ENCODE assay signal across 25 mouse cellular contexts in the genomic region with DNA sequence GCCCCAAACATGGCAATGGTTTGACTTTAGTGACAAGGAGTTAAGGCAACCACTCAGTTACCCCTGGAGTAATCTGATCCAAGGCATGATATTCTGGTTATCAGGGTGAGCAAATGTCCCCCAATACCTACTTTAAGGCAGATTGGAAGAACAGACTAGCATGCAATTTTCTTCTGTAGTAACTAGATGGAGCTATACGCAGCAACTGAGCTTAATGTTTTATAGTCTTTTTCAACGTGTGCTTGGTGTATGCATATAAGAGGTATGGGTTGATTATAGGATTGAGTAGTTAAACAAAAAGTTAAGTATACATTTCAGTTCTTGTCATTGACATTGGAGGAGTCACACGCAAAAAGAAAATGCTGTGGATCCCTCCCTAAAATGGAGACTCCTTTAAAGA. TPM values are rescaled to one million over a fixed set of nuclear protein-coding genes. Genes with fewer than 3 reads are reported as not detected.
A peak's percentile ranks its signal among the peaks of the same experiment; 100 is the strongest.
DNase-seq lines count a peak whose midpoint lies in the region; ATAC-seq and TF ChIP-seq lines count a peak whose summit lies in the region.
"Had no signal": no experiment of that assay in that cellular context is flagged by ENCODE, and none has a peak within 500 bp of the region (broad histone marks: within the 10 kb centered on the region; RNA-seq: fewer than 3 reads in every experiment).

No protein-coding gene starts in this region.

- no peak overlapping the region for H3K4me2 ChIP-seq in forebrain, postnatal 0 days (ENCODE audit: low read depth)
- H3K4me2 ChIP-seq in hindbrain, postnatal 0 days (ENCODE audit: low read depth, low read length): no peak overlapping the region
- H3K4me2 ChIP-seq in hindbrain, embryonic 14.5 days (replicated peaks): no peak overlapping the region
- H3K4me2 ChIP-seq in stomach, postnatal 0 days (replicated peaks; ENCODE audit: low read depth): no peak overlapping the region
- H3K4me2 ChIP-seq: embryonic facial prominence, embryonic 12.5 days; embryonic facial prominence, embryonic 15.5 days; forebrain, embryonic 12.5 days; forebrain, embryonic 15.5 days; heart, embryonic 11.5 days; hindbrain, embryonic 12.5 days had no signal

- no peak overlapping the region for H3K4me3 ChIP-seq in forebrain, postnatal 0 days (ENCODE audit: low read depth, low read length)
- H3K4me3 ChIP-seq in forebrain, embryonic 10.5 days: no peak overlapping the region
- no peak overlapping the region for H3K4me3 ChIP-seq in hindbrain, postnatal 0 days (ENCODE audit: low read length)
- H3K4me3 ChIP-seq in hindbrain, embryonic 14.5 days (replicated peaks; ENCODE audit: low read length): no peak overlapping the region
- H3K4me3 ChIP-seq in left cerebral cortex, adult 2 months: no peak overlapping the region
- H3K4me3 ChIP-seq in stomach, postnatal 0 days (ENCODE audit: low read depth, low read length): no peak overlapping the region
- H3K4me3 ChIP-seq: embryonic facial prominence, embryonic 12.5 days; embryonic facial prominence, embryonic 15.5 days; forebrain, embryonic 12.5 days; forebrain, embryonic 15.5 days; hindbrain, embryonic 12.5 days had no signal

- no peaks in the 10 kb centered on the region for H3K27me3 ChIP-seq in forebrain, postnatal 0 days (ENCODE audit: insufficient read depth, low read length)
- peaks cover 85% of the 10 kb centered on the region for H3K27me3 ChIP-seq in forebrain, embryonic 10.5 days (ENCODE audit: poor library complexity, severe bottlenecking)
- no peaks in the 10 kb centered on the region for H3K27me3 ChIP-seq in hindbrain, postnatal 0 days (ENCODE audit: insufficient read depth, low read length)
- no peaks in the 10 kb centered on the region for H3K27me3 ChIP-seq in hindbrain, embryonic 14.5 days (ENCODE audit: control insufficient read depth, insufficient read depth, low read length)
- H3K27me3 ChIP-seq in stomach, postnatal 0 days (ENCODE audit: control insufficient read depth, insufficient read depth, low read length): no peaks in the 10 kb centered on the region
- H3K27me3 ChIP-seq: embryonic facial prominence, embryonic 12.5 days; embryonic facial prominence, embryonic 15.5 days; forebrain, embryonic 12.5 days; forebrain, embryonic 15.5 days; hindbrain, embryonic 12.5 days had no signal

- peak; percentile 30 for TF ChIP-seq CTCF in forebrain, postnatal 0 days (IDR thresholded peaks at IDR 0.05; ENCODE audit: low read depth)
- peak; percentile 26; the same call in 1 of the 2 replicates for TF ChIP-seq CTCF in hindbrain, postnatal 0 days (IDR thresholded peaks at IDR 0.05; ENCODE audit: low read depth)
- TF ChIP-seq CTCF in left cerebral cortex, adult 2 months (IDR thresholded peaks at IDR 0.05): peak; percentile 39
- 0 out of 2 replicates have a peak, but pooled peaks have one; percentile 7 for TF ChIP-seq CTCF in stomach, postnatal 0 days (IDR thresholded peaks at IDR 0.05; ENCODE audit: low read depth)

- intact Hi-C loops in left cerebral cortex, adult 2 months (cut with DNase I): no loop called here

- WGBS in forebrain, postnatal 0 days: 63% methylated on average over 3 of the region's 3 CpGs
- WGBS in forebrain, embryonic 10.5 days: 64% methylated on average over 3 of the region's 3 CpGs
- 62% methylated on average over 3 of the region's 3 CpGs for WGBS in hindbrain, postnatal 0 days
- 59% methylated on average over 3 of the region's 3 CpGs for WGBS in hindbrain, embryonic 14.5 days
- WGBS in stomach, postnatal 0 days: 42% methylated on average over 3 of the region's 3 CpGs

- no peaks in the 10 kb centered on the region for H3K36me3 ChIP-seq in forebrain, postnatal 0 days (ENCODE audit: insufficient read depth)
- H3K36me3 ChIP-seq in forebrain, embryonic 10.5 days (replicated peaks): no peaks in the 10 kb centered on the region
- H3K36me3 ChIP-seq in hindbrain, postnatal 0 days (ENCODE audit: insufficient read depth, low read length): no peaks in the 10 kb centered on the region
- H3K36me3 ChIP-seq in hindbrain, embryonic 14.5 days (replicated peaks; ENCODE audit: control insufficient read depth, insufficient read depth): no peaks in the 10 kb centered on the region
- H3K36me3 ChIP-seq in stomach, postnatal 0 days (ENCODE audit: control insufficient read depth, insufficient read depth, low read length): no peaks in the 10 kb centered on the region
- H3K36me3 ChIP-seq: embryonic facial prominence, embryonic 12.5 days; embryonic facial prominence, embryonic 15.5 days; forebrain, embryonic 12.5 days; forebrain, embryonic 15.5 days; hindbrain, embryonic 12.5 days had no signal

- H3K27ac ChIP-seq in forebrain, postnatal 0 days (ENCODE audit: low read depth, low read length): no peak overlapping the region
- no peak overlapping the region for H3K27ac ChIP-seq in forebrain, embryonic 10.5 days
- H3K27ac ChIP-seq in hindbrain, postnatal 0 days: no peak overlapping the region
- H3K27ac ChIP-seq in hindbrain, embryonic 14.5 days: no peak overlapping the region
- H3K27ac ChIP-seq in left cerebral cortex, adult 2 months: no peak overlapping the region
- H3K27ac ChIP-seq in stomach, postnatal 0 days (replicated peaks): no peak overlapping the region
- H3K27ac ChIP-seq: embryonic facial prominence, embryonic 12.5 days; embryonic facial prominence, embryonic 15.5 days; forebrain, embryonic 12.5 days; forebrain, embryonic 15.5 days; hindbrain, embryonic 12.5 days had no signal

- no peak for ATAC-seq in forebrain, postnatal 0 days
- ATAC-seq in hindbrain, postnatal 0 days: no peak
- no peak for ATAC-seq in hindbrain, embryonic 14.5 days (ENCODE audit: low FRiP score)
- ATAC-seq in stomach, postnatal 0 days (ENCODE audit: low FRiP score, low TSS enrichment): no peak
- ATAC-seq: activated CD4-positive, CD25-positive, alpha-beta regulatory T cell, adult 4 months; forebrain, embryonic 15.5 days; hindbrain, embryonic 16.5 days; inflammation-experienced regulatory T-cells, adult 6 months had no signal

- DNase-seq in forebrain, postnatal 0 days: no peak
- DNase-seq in forebrain, embryonic 10.5 days (ENCODE audit: extremely low spot score, low spot score): no peak
- no peak for DNase-seq in hindbrain, postnatal 0 days (ENCODE audit: low spot score)
- DNase-seq in hindbrain, embryonic 14.5 days (ENCODE audit: low spot score): no peak
- no peak for DNase-seq in left cerebral cortex, adult 2 months (ENCODE audit: extremely low spot score in 1 of 2, low spot score in 2 of 2)
- DNase-seq in left cerebral cortex, adult 8-10 months (ENCODE audit: low spot score in 2 of 2): no peak
- DNase-seq in stomach, postnatal 0 days (ENCODE audit: low spot score): no peak
- no peak for DNase-seq in spleen, adult 12 weeks (ENCODE audit: low spot score)
- DNase-seq: adrenal gland, adult 8-10 months; adrenal gland, postnatal 25 days; cerebellum, adult 18-20 months; cerebellum, adult 9-10 months; cerebellum, postnatal 14 days; gastrocnemius, postnatal 14 days had no signal

- no peak overlapping the region for H3K9ac ChIP-seq in forebrain, postnatal 0 days
- no peak overlapping the region for H3K9ac ChIP-seq in hindbrain, postnatal 0 days (replicated peaks; ENCODE audit: low read length)
- H3K9ac ChIP-seq in hindbrain, embryonic 14.5 days: no peak overlapping the region
- H3K9ac ChIP-seq in stomach, postnatal 0 days (ENCODE audit: low read length): no peak overlapping the region
- H3K9ac ChIP-seq: embryonic facial prominence, embryonic 12.5 days; embryonic facial prominence, embryonic 15.5 days; forebrain, embryonic 12.5 days; forebrain, embryonic 15.5 days; hindbrain, embryonic 12.5 days had no signal

- H3K9me3 ChIP-seq in forebrain, postnatal 0 days (ENCODE audit: low read length): no peaks in the 10 kb centered on the region
- H3K9me3 ChIP-seq in forebrain, embryonic 10.5 days: no peaks in the 10 kb centered on the region
- no peaks in the 10 kb centered on the region for H3K9me3 ChIP-seq in hindbrain, postnatal 0 days (ENCODE audit: low read length)
- no peaks in the 10 kb centered on the region for H3K9me3 ChIP-seq in hindbrain, embryonic 14.5 days (ENCODE audit: control insufficient read depth, low read length)
- H3K9me3 ChIP-seq in stomach, postnatal 0 days (ENCODE audit: control insufficient read depth, low read length): no peaks in the 10 kb centered on the region
- H3K9me3 ChIP-seq: embryonic facial prominence, embryonic 12.5 days; embryonic facial prominence, embryonic 15.5 days; forebrain, embryonic 12.5 days; forebrain, embryonic 15.5 days; hindbrain, embryonic 12.5 days had no signal

- no peaks in the 10 kb centered on the region for H3K4me1 ChIP-seq in forebrain, postnatal 0 days (ENCODE audit: insufficient read depth)
- no peaks in the 10 kb centered on the region for H3K4me1 ChIP-seq in forebrain, embryonic 10.5 days
- H3K4me1 ChIP-seq in hindbrain, postnatal 0 days (ENCODE audit: insufficient read depth, low read length): no peaks in the 10 kb centered on the region
- H3K4me1 ChIP-seq in hindbrain, embryonic 14.5 days (replicated peaks; ENCODE audit: control insufficient read depth, insufficient read depth, low read length): no peaks in the 10 kb centered on the region
- no peaks in the 10 kb centered on the region for H3K4me1 ChIP-seq in stomach, postnatal 0 days (replicated peaks; ENCODE audit: control insufficient read depth, insufficient read depth)
- H3K4me1 ChIP-seq: embryonic facial prominence, embryonic 12.5 days; embryonic facial prominence, embryonic 15.5 days; forebrain, embryonic 12.5 days; forebrain, embryonic 15.5 days; hindbrain, embryonic 12.5 days had no signal

- no peak for TF ChIP-seq EP300 in stomach, postnatal 0 days (optimal IDR thresholded peaks at IDR 0.05)

RNA-seq across cellular contexts. Expression of gene Smpx, which starts 21.2 kb away (rescaled TPM):
- 0.15 TPM in 1 of 2 replicates, not detected in the other for total RNA-seq in forebrain, postnatal 0 days (2014; rRNA removed)
- polyA plus RNA-seq in forebrain, postnatal 0 days (2015; fragmentation: Nextera tagmentation; extraction: Ambion mirVana): not detected in 2 replicates
- not detected in 2 replicates for polyA plus RNA-seq in forebrain, embryonic 10.5 days (2016; fragmentation: Nextera tagmentation; extraction: Ambion mirVana)
- 1.0 TPM in 1 of 2 replicates, not detected in the other for total RNA-seq in hindbrain, postnatal 0 days (2014; rRNA removed)
- polyA plus RNA-seq in hindbrain, postnatal 0 days (2015; fragmentation: Nextera tagmentation; extraction: Ambion mirVana): 0.63 and 0.89 TPM in 2 replicates
- not detected in 2 replicates for polyA plus RNA-seq in hindbrain, embryonic 14.5 days (2014; fragmentation: Nextera tagmentation; extraction: Ambion mirVana)
- total RNA-seq in left cerebral cortex, adult 2 months (2021): not detected
- total RNA-seq in left cerebral cortex, adult 8-10 months (2022): not detected
- polyA plus RNA-seq in stomach, postnatal 0 days (2015; fragmentation: Nextera tagmentation; extraction: Ambion mirVana): 22.7 and 23.6 TPM in 2 replicates
- total RNA-seq: ES-E14; hematopoietic stem cell, adult 5-6 weeks had no signal
- polyA plus RNA-seq: activated CD4-positive, CD25-positive, alpha-beta regulatory T cell, adult 4 months; forebrain, embryonic 12.5 days; hindbrain, embryonic 16.5 days; inflammation-experienced regulatory T-cells, adult 6 months had no signal

Comparison
In these comparisons a context has a peak if more than half of its experiments do, and no peak if none do; other contexts are left out.
1. RNA of gene Smpx, which starts 21.2 kb away (polyA plus RNA-seq): 22.7 to 23.6 TPM in stomach, postnatal 0 days; 0.63 to 0.89 TPM in hindbrain, postnatal 0 days, not detected in forebrain, postnatal 0 days, not detected in hindbrain, embryonic 14.5 days and not detected in forebrain, embryonic 10.5 days; every median in the first group is over 10 times any median in the second.
2. Peak in every context shown above with its lines, with median percentiles within 50 percentile points of each other: CTCF ChIP-seq.